Mouse (Mus musculus) myocyte (in vitro differentiated cells): ENCODE results near the gene Wdr62. TPM values are rescaled to one million over a fixed set of nuclear protein-coding genes. Genes with fewer than 3 reads are reported as not detected.

Source experiments
- H3K27me3 ChIP-seq: one replicate; pipeline ENCODE4 v1.6.1; 2011; ENCODE audit not compliant: control insufficient read depth, insufficient read depth, insufficient read length
- H3K36me3 ChIP-seq: one replicate; pipeline ENCODE4 v1.6.1; 2011; ENCODE audit not compliant: control insufficient read depth, insufficient read depth
- H3K4me2 ChIP-seq: one replicate; pipeline ENCODE4 v1.6.1; 2011; ENCODE audit warnings: low read depth, control low read depth
- H3K4me3 ChIP-seq: one replicate; pipeline ENCODE4 v1.5.1; 2011; ENCODE audit warnings: mild to moderate bottlenecking, control low read depth, moderate library complexity
- H3K79me2 ChIP-seq: one replicate; pipeline ENCODE4 v1.6.1; 2011; ENCODE audit not compliant: control insufficient read depth, insufficient read depth
- H3ac ChIP-seq: one replicate; pipeline ENCODE4 v1.6.1; 2011; ENCODE audit not compliant: control insufficient read depth, insufficient read length
- CEBPB ChIP-seq: IDR thresholded peaks from 2 replicates; pipeline ENCODE4 v1.6.1; 2011; ENCODE audit warnings: mild to moderate bottlenecking, moderate library complexity; ENCODE audit not compliant: poor library complexity, insufficient read depth, severe bottlenecking
- E2F4 ChIP-seq: IDR thresholded peaks from one replicate; pipeline ENCODE4 v1.6.1; 2011; ENCODE audit warnings: mild to moderate bottlenecking, control low read depth, moderate library complexity; ENCODE audit not compliant: insufficient read depth
- MAX ChIP-seq: IDR thresholded peaks from one replicate; pipeline ENCODE4 v1.6.1; 2011; ENCODE audit warnings: low read depth, mild to moderate bottlenecking, control low read depth
- MYOD1 ChIP-seq, 3 experiments: IDR thresholded peaks; one replicate each; pipeline ENCODE4 v1.6.1; 2011; ENCODE audit warnings: control low read depth in 2 of 3, low read depth in 2 of 3, mild to moderate bottlenecking in 2 of 3, moderate library complexity in 1 of 3; ENCODE audit not compliant: insufficient read length in 2 of 3, control insufficient read depth in 1 of 3
- MYOG ChIP-seq, 3 experiments: IDR thresholded peaks; one replicate each; pipeline ENCODE4 v1.6.1; 2011; ENCODE audit warnings: control low read depth in 2 of 3, low read depth in 2 of 3, mild to moderate bottlenecking in 2 of 3; ENCODE audit not compliant: insufficient read length in 2 of 3, control insufficient read depth in 1 of 3, insufficient read depth in 1 of 3
- POLR2A ChIP-seq: IDR thresholded peaks from one replicate; pipeline ENCODE4 v1.6.1; 2011; ENCODE audit warnings: low read depth, mild to moderate bottlenecking, control low read depth, moderate library complexity; ENCODE audit not compliant: insufficient read length
- POLR2AphosphoS2 ChIP-seq: IDR thresholded peaks from one replicate; pipeline ENCODE4 v1.6.1; 2011; ENCODE audit warnings: low read depth, control low read depth; ENCODE audit not compliant: insufficient read length
- REST ChIP-seq: IDR thresholded peaks from one replicate; pipeline ENCODE4 v1.6.1; 2011; ENCODE audit warnings: mild to moderate bottlenecking, control low read depth, moderate library complexity; ENCODE audit not compliant: insufficient read depth, insufficient read length
- SRF ChIP-seq: IDR thresholded peaks from one replicate; pipeline ENCODE4 v1.6.1; 2011; ENCODE audit warnings: low read depth; ENCODE audit not compliant: control insufficient read depth, insufficient read length
- TCF12 ChIP-seq: IDR thresholded peaks from one replicate; pipeline ENCODE4 v1.6.1; 2011; ENCODE audit warnings: mild to moderate bottlenecking, control low read depth; ENCODE audit not compliant: poor library complexity, insufficient read depth, severe bottlenecking
- TCF3 ChIP-seq: IDR thresholded peaks from one replicate; pipeline ENCODE4 v1.6.1; 2011; ENCODE audit warnings: low read depth, control low read depth; ENCODE audit not compliant: insufficient read length
- USF1 ChIP-seq: IDR thresholded peaks from one replicate; pipeline ENCODE4 v1.6.1; 2011; ENCODE audit warnings: low read depth, mild to moderate bottlenecking, control low read depth, moderate library complexity
- polyA plus RNA-seq: library from polyadenylated mRNA; unstranded; fragments of >200 nt; fragmentation: generic; extraction: Trizol; gene quantifications from one replicate; pipeline ENCODE4 v1.2.1, GENCODE M21; 2012; ENCODE audit warnings: missing spikeins

Gene Wdr62
- polyA plus RNA-seq, 1 experiment, result 5.0 TPM

DNA sequence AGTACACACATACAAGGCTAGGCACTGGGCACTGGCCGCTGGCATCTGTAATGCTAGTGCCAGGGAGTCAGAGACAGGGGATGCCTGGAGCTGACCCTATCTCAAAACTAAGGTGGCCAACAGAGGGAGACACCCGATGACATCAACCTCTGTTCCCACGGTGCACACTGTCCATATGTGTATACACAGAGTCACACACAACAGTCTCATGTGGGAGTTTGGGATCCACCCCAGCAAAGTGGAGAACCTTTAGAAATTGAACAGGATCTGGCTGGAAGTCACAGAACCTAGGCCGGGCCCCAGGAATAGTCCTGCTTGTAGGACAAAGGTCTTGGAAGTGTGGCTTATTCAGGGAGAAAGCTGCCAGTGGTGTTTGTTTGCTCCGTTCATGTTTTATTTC lies 14.1 kb upstream of the Wdr62 start:
- H3K27me3 ChIP-seq, result no peaks in the 10 kb centered on the region
- no peaks in the 10 kb centered on the region for H3K79me2 ChIP-seq
- H3K4me3 ChIP-seq, result no peak overlapping the region
- H3K4me2 ChIP-seq, result no peak overlapping the region
- no peak overlapping the region for H3ac ChIP-seq
- TF ChIP-seq TCF12, result no peak
- no peak for TF ChIP-seq MYOG (IDR thresholded peaks at IDR 0.05; ENCODE audit: control insufficient read depth in 1 of 3, insufficient read depth in 1 of 3, insufficient read length in 2 of 3, low read depth in 2 of 3)
- TF ChIP-seq USF1, result no peak
- no peak for TF ChIP-seq E2F4
- no peak for TF ChIP-seq POLR2A
- no peak for TF ChIP-seq MAX
- no peak for TF ChIP-seq POLR2AphosphoS2
- H3K36me3 ChIP-seq, result no peaks in the 10 kb centered on the region

- no peaks in the 10 kb centered on the region for H3K79me2 ChIP-seq
- peaks cover 4% of the 10 kb centered on the region for H3K27me3 ChIP-seq
- H3K4me3 ChIP-seq, result no peak overlapping the region
- no peak overlapping the region for H3K4me2 ChIP-seq
- no peaks in the 10 kb centered on the region for H3K36me3 ChIP-seq
- TF ChIP-seq POLR2A, result no peak
- TF ChIP-seq USF1, result no peak
- TF ChIP-seq TCF12, result no peak
- TF ChIP-seq SRF, result no peak
- no peak for TF ChIP-seq REST
- TF ChIP-seq MAX, result no peak
- no peak for TF ChIP-seq MYOG (IDR thresholded peaks at IDR 0.05; ENCODE audit: control insufficient read depth in 1 of 3, insufficient read depth in 1 of 3, insufficient read length in 2 of 3, low read depth in 2 of 3)
- no peak for TF ChIP-seq TCF3
- no peak for TF ChIP-seq CEBPB
- TF ChIP-seq POLR2AphosphoS2, result no peak
- TF ChIP-seq E2F4, result no peak
- no peak for TF ChIP-seq MYOD1 (IDR thresholded peaks at IDR 0.05; ENCODE audit: control insufficient read depth in 1 of 3, insufficient read length in 2 of 3, low read depth in 2 of 3)
- H3ac ChIP-seq, result no peak overlapping the region
Observed at GRCm38 (mm10) chr7:30293795-30294194, 13.6 kb upstream of the Wdr62 start.

DNA sequence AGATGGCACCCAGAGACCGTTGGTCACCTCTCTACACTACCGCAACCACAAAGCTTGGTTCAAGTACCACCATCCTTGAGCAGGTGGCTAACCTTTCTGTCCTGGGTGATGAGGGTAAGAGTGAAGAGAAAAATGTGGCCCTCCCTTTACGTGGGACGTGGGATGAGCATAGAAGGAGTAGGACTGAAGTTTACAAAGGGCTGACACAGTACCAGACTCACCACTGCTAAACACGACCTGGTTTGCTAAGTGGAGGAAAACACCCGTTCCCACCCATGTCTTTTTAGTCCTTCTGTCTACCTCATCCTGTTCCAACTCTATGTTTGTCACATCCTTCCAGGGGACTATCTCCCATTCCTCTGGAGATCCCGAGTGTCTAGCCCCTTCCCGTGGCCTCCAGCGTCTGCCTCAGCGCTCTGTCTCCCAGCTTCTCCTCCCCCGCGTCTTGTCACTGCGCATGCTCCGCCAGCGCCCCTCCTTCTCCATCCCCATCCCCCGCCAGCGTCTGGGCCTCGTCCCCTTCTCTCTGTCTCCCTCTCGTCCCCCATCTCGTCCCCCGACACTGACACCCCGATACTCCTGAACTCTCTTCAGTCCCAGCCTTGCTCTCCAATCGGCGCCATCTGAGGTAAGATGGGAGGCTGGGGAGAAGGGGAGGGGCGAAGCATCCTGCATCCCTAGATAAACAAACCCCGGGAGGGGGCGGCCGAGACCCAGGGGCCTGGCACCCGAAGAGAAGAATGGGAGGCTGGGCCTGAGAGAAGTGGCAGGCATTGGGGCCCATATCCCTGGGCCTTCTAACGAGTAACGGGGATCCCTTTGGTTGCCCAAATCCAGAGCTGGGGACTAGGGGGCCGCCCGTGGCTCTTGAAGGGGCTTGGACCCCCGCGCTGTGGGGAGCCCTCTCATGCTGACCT lies 11.3 kb upstream of the Wdr62 start, which contains the start of gene Clip3:
Gene Clip3 (plus strand): TSS at position 514 of the 917 bp plus-strand sequence.
- Histone ChIP-seq H3K27me3 (peaks cover 5% of the 10 kb centered on the region), H3K79me2 (no peaks in the 10 kb centered on the region), H3K4me3 (peak within 1 kb of the TSS; percentile 29), H3ac (no peak within 1 kb of the TSS), H3K36me3 (no peaks in the 10 kb centered on the region), H3K4me2 (peak within 1 kb of the TSS; percentile 72)
- TF ChIP-seq TCF12, result no peak
- no peak for TF ChIP-seq E2F4
- TF ChIP-seq MAX, result no peak
- peak; percentile 86 for TF ChIP-seq POLR2AphosphoS2
- peak; percentile 81 for TF ChIP-seq POLR2A

DNA sequence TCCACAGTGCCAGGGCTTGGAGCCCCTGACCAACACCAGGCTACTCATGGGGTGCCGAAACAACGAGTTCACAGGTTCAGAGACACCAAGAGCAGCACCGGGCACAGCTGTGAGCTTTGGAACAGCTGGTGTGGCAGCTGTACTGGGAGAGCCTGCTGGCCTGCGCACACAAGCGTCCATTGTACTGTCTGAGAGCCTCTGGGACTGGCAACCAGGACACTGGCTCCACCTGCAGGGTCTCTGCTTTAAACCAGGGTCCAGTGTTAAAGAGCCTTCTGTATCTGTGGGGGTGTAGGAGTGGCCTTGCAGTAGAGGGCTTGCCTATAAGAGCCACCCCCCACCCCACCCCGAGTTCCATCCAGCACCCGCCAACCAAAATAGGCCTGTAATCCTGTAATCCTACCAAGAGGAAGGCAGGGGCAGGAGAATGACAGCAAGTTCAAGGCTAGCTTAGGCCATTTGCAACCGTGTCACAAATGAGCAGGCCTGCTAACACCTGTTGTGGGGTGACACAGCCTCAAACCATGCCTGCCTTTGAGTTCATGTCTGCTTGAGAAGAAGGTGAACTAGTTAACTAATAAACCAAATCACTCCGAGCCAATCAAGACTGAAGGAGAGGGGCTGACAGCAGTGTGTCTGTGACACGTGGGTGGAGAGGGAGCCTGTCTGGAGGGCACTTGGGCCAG lies 9.6 kb upstream of the Wdr62 start:
- TF ChIP-seq POLR2A (no peak), MYOG (IDR thresholded peaks at IDR 0.05; ENCODE audit: control insufficient read depth in 1 of 3, insufficient read depth in 1 of 3, insufficient read length in 2 of 3, low read depth in 2 of 3) (peak in 2 of 3 experiments; percentile 97 to 98), USF1 (no peak), CEBPB (no peak), MAX (no peak), TCF12 (peak; percentile 52), MYOD1 (IDR thresholded peaks at IDR 0.05; ENCODE audit: control insufficient read depth in 1 of 3, insufficient read length in 2 of 3, low read depth in 2 of 3) (peak; percentile 18 to 96 (median 84)), TCF3 (peak; percentile 85)
- Histone ChIP-seq H3K79me2 (no peaks in the 10 kb centered on the region), H3K36me3 (no peaks in the 10 kb centered on the region), H3K4me3 (no peak overlapping the region), H3K27me3 (peaks cover 5% of the 10 kb centered on the region), H3K4me2 (no peak overlapping the region), H3ac (no peak overlapping the region)
